Mouse (Mus musculus): ENCODE data around the gene B3galt5.
"Not testable (repeated sequence)": the region's sequence is repeated elsewhere in the genome, so short reads cannot be mapped to it uniquely, and the experiment has no call there.

Gene B3galt5

GRCm38 (mm10) chr16:96272929-96273619, 37.5 kb downstream of the B3galt5 start:
- DNase-seq, result peak; percentile 12

- DNase-seq, result no peak
Measured at GRCm38 (mm10) chr16:96276596-96276995, 41.0 kb downstream of the B3galt5 start.

DNA sequence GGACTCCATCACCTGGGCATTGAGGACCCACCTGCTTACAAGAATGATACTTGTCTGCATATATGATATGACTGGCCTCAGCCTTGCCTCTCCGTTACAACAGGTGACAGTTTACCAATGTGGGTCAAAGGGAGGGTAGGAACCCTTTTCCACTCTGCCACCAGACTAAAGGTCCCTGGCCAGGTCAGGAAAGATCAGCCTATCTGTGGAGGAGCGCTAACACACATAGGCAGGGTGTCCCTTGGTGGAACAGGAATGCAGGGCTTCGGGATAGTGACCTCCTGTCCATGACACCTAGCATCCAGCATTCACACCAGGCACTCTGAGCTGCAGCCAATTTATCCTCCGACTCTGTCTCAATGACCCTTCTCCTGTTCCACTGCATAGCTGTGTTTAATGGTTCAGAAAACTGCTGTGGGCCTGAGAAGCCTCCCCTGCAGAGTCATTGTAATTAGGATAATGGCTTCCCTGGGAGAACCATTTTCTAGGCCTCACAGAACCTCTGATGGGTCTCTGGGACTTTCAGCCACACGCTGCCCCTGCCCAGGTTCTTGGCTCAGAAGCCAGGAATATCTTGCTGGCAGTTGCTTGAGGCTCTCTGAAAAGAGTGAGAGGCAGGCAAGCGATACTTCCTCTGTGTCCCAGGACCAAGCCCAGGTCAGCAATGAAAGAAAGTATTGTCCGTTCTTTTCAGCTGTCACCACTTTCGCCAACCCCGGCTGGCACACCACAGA, 43.1 kb downstream of the B3galt5 start:
- DNase-seq, result peak; percentile 39

DNA sequence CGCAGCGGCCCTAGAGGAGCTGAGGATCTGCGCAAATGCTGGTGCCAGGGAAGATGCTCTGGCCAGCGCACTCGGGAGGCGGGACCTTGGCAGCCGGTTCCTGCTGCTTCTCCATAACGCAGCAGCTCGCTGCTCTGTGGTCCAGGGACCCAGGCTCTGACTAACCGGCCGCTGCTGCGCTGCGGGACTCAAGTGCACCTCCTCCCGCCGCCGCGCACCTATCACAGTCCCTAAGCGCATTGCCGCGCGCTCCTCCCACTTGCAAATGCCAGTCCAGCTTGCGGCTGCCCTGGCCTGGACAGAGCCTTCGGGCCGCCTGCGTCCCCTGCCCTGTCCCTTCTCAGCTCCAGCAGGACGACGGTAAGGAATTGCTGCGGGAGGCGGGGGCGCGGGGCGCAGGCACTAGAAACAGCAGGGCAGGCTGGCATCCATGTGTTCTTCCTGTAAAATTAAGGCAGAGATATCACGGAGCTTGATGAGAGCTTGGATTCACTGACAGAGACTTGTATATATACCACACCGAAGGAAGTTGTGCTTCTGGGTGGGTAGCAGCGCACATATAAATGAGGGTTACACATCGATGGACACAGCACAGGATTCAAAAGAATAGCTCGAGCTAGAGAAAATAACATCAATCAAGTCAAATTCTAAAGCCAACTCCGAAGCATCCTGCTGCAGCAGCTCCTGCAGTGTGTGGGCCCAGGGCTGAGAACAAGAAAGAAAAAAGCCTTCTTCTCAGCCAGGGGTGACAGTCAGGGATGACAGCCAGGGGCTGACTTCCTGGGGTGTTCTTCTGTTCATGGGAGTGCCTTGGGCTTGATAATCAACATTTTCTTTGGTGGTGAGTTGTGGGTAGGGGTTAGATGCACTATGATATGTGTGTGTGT, 45.4 kb downstream of the B3galt5 start:
- peak; percentile 80 for DNase-seq

GRCm38 (mm10) chr16:96282566-96282965, 47.0 kb downstream of the B3galt5 start:
- DNase-seq, result no peak

GRCm38 (mm10) chr16:96291885-96292284, 56.3 kb downstream of the B3galt5 start:
- no peak for DNase-seq

DNA sequence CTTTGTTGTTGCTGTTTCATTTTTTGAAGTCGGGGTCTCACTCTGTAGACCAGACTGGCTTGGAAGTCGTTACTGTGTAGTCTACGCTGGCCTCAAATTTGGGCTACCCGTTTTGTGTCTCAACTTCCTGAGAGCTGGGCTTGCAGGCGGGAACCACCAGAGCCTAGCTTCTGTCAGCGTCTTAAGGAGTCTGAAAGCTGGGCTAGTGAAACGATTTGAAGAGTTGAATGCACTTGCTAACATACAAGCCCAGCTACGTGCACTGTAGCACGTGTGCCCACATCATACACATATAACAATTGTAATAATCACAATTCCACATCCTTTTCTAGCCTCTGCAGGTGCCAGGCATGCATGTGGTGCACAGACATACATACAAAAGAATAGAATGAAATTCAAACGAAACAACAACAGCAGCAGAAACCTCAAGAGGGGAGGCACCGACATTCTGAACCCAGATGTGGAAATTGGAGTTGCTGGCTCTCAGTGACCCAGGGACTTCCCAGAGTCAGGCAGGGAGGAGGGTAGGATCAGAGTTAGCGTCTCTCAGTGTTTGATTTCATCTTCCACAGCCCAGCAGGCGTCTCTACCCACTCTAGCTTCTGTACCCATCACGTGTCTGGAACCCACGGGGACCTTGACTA, 57.1 kb downstream of the B3galt5 start:
- DNase-seq, result no peak

DNA sequence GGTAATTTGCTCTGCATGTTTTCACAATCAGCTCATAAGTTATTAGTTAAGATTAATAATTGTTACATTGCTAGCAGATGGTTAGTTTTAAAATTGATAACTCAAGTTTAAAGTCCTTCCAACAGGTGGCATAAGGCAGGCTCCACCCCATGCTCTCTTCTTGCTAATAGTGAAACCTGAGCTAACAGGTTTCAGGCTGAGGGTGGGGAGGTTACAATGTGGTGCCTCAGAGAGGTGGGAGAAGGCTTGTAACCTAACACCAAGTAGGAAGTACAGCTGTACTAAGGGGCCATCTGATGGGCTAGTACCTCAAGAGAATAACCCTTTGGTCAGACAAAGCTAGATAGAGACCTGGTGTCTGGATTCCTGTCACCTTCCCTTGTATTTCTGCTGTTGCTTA, 62.5 kb downstream of the B3galt5 start:
- no peak for DNase-seq

DNA sequence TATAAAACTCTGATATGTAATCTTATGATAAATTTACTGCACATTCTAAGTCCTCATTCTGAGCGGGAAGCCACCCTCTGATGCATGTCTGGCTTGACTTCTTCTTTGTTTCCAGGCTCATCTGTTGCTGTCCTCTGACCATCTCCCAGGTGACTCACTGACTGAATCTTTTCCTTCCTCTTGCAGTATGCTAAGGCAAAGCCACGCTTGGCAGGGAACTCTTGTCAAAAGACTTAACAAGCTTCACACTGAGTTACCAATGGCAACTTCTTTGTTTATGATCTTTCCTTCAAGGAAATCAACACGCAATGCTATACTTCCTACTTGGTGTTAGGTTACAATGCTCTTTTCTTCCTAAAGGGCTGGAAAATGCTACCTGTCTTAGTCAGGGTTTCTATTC, 63.0 kb downstream of the B3galt5 start:
- DNase-seq, result no peak

DNA sequence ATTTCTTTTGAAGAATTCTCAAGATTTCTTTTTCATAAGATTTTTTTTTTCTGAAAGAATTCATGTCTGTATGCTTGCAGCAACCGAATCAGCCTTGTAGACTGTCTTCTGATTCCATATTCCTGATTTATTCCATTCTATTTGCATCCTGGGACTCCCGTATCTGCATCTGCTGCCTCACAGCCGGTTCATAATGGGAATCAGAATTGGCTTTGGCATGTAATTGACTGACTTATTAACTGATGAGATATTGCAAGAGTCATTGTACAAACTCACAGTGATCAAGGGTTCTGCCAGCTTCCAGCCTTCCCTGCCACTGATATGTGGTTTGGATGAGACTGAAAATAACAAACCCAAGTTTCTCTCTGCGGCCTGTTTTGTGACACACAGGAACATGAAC, 67.8 kb downstream of the B3galt5 start:
- DNase-seq, result no peak

DNA sequence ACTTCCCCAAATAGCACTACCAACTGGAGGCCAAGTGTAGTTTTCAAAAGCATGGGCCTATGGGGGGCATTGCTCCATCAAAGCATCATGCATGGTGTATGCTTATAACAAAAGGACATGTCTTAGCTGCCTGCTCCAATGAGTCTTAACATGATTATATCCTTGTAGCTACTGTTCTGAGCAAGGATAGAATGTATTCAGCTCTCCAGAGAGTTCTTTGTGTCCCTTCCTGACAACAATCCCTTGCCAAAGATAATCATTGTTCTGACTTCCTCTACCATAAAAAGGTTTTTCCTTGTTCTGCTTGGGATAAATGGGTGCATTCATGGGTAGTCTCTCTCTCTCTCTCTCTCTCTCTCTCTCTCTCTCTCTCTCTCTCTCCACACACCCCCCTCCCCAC, 68.8 kb downstream of the B3galt5 start:
- peak; percentile 49 for DNase-seq

DNA sequence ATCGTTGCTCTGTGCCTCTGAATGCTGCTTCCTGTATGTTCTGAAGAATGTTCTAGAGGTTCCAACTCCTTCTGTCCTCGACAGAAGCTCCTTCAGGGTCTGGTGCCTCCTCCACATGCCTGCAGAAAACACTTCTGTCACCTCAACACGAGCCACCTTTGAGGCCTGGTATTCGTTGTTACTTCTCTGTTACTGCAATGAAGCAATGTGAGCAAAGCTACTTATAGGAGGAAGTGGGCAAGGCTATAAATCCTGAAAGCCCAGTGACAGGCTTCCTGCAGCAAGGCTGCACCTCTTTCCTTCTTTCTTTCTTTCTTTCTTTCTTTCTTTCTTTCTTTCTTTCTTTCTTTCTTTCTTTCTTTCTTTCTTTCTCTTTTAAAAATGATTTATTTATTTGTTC, 71.3 kb downstream of the B3galt5 start:
- DNase-seq, result no peak

- DNase-seq, result no peak
Measured at GRCm38 (mm10) chr16:96317803-96318202, 82.2 kb downstream of the B3galt5 start.

DNA sequence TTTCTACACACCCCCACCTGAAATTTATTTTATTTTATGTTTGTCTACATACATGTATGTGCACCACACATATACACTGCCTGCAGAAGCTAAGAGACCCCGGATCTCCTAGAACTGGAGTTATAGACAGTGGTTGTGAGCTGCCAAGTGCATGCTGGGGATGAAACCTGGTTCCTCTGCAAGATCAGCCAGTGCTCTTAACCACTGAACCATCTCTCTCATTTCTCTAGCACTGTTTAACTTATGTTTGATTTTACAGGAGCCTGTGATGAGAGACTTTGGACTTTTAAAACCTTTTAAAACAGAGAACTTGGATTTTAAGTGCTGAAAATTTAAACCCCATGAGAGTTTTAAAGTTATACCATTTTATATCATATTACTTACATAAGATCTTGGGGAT, 87.1 kb downstream of the B3galt5 start:
- DNase-seq, result no peak

DNA sequence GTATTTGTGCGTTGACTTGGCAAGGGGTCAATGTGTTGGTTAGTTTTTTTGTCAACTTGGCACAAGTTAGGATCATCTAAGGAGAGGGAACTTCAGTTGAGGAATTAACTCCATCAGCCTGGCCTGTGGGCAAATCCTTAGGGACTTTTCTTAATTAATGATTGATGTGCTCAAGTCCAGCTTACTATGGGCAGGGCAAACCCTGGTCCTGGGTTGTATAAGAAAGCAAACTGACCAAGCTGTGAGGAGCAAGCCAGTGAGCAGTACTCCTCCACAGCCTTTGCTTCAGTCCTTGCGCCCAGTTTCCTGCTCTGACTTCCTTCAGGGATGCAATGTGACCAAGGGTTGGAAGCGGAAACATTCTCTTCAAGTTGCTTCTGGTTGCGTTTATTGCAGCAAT, 87.6 kb downstream of the B3galt5 start:
- DNase-seq, result no peak

- DNase-seq, result peak; percentile 18
Measured at GRCm38 (mm10) chr16:96326110-96326999, 90.8 kb downstream of the B3galt5 start.

GRCm38 (mm10) chr16:96327251-96327650, 91.7 kb downstream of the B3galt5 start:
- not testable (repeated sequence) for DNase-seq

DNA sequence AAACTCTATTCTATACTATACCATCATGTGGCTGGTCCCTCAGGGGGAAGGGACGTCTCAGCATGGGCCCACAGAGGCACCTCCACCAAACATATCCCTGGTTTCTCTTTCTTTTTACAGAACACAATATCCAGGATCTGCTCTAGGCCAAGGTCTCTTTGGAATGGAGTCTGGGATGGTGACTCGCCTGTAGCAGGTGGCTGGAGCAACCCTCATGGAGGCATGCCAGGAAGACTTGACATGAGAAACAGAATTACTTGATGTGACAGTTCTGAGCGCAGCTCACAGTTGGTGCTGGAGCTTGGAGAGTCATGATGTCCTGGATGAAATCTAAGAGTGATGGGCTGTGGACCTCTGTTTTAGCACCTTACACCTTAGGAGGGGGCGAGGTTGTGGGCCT, 104.0 kb downstream of the B3galt5 start:
- no peak for DNase-seq

GRCm38 (mm10) chr16:96341269-96341668, 105.7 kb downstream of the B3galt5 start:
- peak; percentile 58 for DNase-seq

DNA sequence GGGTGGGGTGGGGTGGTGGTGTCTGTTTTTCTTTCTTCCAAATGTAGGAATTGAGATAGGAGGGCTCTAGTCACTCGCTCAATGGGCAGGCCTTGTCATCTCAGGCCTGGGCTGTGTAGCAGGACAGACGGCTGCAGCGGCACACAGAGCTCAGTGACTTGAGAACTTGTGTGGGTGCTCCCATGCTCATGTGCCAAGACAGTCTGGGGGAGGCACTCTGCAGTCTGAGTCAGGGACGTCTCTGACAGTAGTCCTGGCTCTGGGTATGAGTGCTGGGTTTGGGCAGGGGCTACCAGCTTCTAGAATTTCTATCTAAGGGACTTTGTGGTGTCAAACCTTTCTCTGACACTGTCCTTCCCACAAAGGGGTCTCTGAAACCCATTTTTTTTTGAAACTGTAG, 106.3 kb downstream of the B3galt5 start:
- DNase-seq, result no peak

DNA sequence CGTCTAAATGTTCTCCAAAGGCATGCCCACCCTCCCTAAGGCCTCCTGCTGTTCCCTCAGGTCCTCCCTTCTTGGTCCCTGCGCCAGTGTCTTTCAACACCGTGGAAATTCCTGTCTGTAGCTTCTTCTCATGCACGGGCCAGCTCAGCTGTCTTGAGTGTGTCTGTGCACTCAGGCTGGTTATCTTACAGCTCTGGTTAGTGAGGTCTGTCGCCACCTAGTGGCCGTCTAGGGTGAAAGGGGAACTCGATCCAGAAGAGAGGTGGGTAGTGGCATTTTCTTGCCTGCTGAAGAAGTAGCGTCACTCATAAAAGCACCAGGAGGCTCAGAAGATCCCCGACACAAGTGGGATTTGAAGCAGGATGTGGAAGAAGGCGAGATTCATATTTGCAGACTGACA, 109.5 kb downstream of the B3galt5 start:
- peak; percentile 89 for DNase-seq

DNA sequence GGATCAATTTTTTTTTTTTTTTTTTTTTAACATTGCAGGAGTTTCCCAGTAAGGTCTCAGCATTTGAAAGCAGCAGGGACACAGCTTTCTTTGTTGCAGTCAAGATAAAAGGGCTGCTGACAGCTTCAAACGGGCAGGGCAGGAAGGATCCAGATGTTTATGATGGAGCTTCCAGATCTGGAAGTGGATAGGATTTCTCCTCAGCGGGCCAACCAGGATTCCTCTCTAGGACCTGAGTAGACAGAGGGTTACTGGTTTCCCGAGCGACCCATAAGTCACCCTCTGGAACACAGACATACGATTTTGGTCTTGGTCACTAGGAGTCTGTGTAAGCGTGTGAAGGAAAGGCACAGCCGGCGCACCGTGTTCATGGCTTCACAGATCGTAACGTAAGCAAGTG, 112.5 kb downstream of the B3galt5 start:
- no peak for DNase-seq

All from retina, postnatal 1 day (tissue).